Mouse (Mus musculus): ENCODE data around the gene Dab2. TPM values are rescaled to one million over a fixed set of nuclear protein-coding genes. Genes with fewer than 3 reads are reported as not detected.

Dab2 gene
- total RNA-seq, 2 experiments from 2014 or later: 28.8 to 33.2 TPM

GRCm38 (mm10) chr15:6388631-6389030, 89.0 kb downstream of the Dab2 start:
- intact Hi-C loops (cut with DNase I): loop anchor here (2.0 to 10.0 kb wide), 6 partner anchors 16 to 1274 kb away; partner anchors contain the start of gene Rpl37

DNA sequence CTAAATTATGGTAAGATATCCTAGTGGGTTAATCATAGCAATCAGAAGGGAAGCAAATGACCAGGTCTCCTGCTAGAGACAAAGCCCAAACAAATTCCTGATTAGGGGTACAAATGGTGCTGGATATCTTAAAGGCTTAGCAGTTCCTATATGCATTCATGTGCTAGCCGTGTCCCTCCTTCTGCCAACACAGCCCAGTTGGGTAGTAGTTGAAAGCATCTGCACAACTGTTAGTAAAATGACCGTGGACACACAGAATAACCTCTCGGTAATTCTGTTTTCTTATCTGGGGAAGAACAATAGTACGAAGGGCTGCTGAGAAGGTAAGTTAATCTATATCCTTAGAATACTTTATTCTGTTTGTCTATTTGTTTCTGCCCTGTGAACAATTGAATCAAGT, 90.5 kb downstream of the Dab2 start:
- DNase-seq: no peak
- intact Hi-C loops (cut with DNase I): no loop called here

More at GRCm38 (mm10) chr15:6388631-6389030, 89.0 kb downstream of the Dab2 start:
- no peak for DNase-seq

GRCm38 (mm10) chr15:6390657-6391056, 91.1 kb downstream of the Dab2 start:
- intact Hi-C loops (cut with DNase I): no loop called here
- DNase-seq: peak; percentile 68 to 69

GRCm38 (mm10) chr15:6391886-6392285, 92.3 kb downstream of the Dab2 start:
- intact Hi-C loops (cut with DNase I): no loop called here

GRCm38 (mm10) chr15:6393624-6394023, 94.0 kb downstream of the Dab2 start:
- intact Hi-C loops (cut with DNase I): no loop called here
- no peak for DNase-seq

More at GRCm38 (mm10) chr15:6391886-6392285, 92.3 kb downstream of the Dab2 start:
- no peak for DNase-seq

DNA sequence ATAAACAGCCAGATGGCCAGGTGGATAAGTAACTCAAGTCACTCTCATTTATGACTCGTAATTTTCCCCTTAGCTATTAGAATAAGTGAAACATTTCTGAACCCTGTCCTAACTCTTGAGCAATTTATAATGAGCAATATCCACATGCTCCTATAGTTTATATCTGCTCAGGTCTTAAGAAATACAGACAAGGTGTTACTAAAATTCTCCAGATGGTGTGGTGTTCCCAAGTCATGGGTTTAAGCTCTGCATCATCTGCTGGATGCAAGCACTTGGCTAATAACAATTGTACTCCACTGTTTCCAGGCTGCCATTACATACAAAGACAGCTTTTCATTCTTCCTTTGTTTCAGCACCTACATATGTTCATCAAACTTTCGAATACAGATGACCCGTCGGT, 98.6 kb downstream of the Dab2 start:
- intact Hi-C loops (cut with DNase I): no loop called here

DNA sequence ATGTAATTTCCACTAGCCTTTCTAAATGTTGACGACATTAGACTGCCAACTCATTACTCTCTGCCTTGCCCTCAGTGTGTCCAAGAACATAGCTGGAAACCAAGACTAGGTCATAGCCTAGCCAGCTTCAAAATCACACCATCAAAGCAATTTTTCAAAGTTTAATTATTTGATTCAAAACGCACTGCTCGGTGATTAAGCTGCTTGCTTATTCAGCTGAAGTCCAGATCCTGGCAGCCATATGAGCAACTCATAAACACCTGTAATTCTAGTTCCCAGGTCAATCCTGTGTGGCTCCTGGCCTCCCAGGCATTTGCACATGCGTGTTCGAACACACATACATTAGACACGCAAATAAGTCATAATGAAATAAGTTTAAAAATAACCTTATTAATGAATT, 99.3 kb downstream of the Dab2 start:
- no peak for DNase-seq
- intact Hi-C loops (cut with DNase I): no loop called here

More for the DNA sequence above, 98.6 kb downstream of the Dab2 start:
- no peak for DNase-seq

- intact Hi-C loops (cut with DNase I): no loop called here
- DNase-seq: no peak
Measured at GRCm38 (mm10) chr15:6400115-6400514, 100.5 kb downstream of the Dab2 start.

- no peak for DNase-seq
- intact Hi-C loops (cut with DNase I): no loop called here
Measured at GRCm38 (mm10) chr15:6402433-6402832, 102.8 kb downstream of the Dab2 start.

DNA sequence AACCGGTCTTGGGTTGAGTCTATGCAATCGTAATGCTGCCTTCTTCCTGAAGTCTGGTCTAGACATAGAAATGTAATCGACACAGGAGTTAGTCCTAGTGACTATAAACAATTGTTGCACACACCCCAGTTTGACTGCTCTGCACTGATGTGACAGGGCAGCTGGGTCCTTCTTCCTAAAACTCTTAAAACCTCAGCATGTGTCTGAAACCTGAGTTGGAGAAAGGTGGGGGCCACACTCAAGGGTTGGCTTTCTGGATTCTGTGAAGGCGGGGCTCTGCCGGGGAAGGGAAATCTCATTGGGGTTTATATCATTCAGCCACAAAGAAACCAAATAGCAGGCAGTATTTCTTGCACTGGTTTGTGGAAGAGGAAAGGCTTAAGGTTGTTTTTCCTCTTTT, 104.6 kb downstream of the Dab2 start:
- intact Hi-C loops (cut with DNase I): loop anchor here (2.0 kb wide), 1 partner anchor 15 kb away; no protein-coding TSS in a partner anchor
- no peak for DNase-seq

DNA sequence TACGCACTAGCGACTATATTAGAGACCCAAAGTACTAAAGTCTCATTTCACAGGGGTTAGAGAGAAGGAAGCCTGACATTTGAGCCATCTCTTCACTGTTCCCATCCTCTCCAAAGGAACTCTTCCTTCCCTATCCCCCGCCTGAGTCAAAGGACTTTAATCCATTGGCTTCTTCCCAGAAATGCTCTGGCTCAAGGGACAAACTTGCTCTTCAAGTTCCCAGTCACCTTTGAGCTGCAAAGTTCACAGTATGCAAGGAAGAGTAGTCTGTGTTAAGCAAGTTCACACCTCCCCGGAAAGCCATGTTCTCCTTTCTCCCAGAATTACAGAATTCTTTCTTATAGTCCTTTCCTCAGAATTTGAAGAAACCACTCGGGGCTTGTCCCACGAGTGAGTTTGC, 107.2 kb downstream of the Dab2 start:
- no peak for DNase-seq
- intact Hi-C loops (cut with DNase I): no loop called here

- DNase-seq: no peak
- intact Hi-C loops (cut with DNase I): no loop called here
Measured at GRCm38 (mm10) chr15:6409031-6409430, 109.4 kb downstream of the Dab2 start.

GRCm38 (mm10) chr15:6410161-6410560, 110.6 kb downstream of the Dab2 start:
- intact Hi-C loops (cut with DNase I): no loop called here

DNA sequence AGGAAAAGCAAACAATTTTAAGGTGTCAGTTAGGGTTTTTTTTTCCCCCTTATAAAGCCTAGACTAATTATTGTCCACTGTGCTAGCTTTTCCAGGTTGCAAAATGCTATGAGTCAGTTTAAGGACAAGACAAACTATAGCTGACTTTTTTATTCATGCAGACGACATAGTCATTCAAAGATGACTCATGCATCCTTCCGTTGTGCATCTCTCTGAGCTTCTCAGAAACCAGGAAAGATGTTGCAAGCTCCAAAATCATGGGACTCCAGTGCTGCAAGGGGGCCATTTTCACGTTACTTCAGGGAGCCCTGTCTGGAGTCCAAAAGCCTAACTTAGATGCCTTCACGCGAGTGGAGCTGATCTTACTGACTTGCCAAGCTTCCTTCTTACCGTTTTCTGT, 111.7 kb downstream of the Dab2 start:
- no peak for DNase-seq
- intact Hi-C loops (cut with DNase I): no loop called here

More at GRCm38 (mm10) chr15:6410161-6410560, 110.6 kb downstream of the Dab2 start:
- DNase-seq: no peak

- DNase-seq: no peak
- intact Hi-C loops (cut with DNase I): no loop called here
Measured at GRCm38 (mm10) chr15:6415317-6415716, 115.7 kb downstream of the Dab2 start.

DNA sequence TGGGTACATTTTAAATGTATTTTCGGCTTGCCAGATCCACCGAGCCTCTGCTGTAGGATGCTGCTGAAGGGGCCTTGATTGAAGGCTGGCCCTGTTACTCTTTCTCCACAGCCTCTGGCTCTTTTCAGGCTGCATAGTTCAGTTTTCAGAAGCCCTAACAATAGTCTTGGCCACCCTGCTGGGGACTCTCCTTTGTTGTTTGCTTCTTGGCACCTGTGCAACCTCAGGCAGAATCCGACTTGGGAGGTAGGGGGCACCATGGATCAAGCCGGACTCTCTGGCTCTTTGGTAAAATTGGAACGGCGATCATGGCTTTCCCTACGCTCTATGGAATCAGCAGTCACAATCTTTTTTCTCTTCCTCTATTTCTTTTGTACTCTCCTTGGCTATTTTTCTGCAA, 132.2 kb downstream of the Dab2 start:
- DNase-seq: no peak
- intact Hi-C loops (cut with DNase I): no loop called here

DNA sequence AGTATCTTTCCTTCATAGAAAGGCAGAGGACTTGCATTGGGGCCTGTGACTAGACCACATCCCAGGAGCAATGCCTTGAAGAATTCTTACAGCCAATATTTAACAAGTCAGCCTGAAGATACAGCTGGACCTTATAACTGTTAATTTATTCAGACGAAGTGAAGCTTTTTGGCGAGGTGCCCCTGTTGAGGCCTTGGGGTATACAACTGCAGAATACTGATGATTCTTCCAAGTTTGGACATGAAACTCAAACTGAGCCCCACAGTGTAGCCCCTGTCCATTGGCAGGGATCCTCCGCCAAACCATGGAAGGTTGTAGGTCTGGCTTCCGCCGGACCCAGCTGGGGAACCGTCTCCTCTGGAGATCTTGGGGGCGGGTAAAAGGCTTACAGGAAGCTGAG, 132.8 kb downstream of the Dab2 start:
- intact Hi-C loops (cut with DNase I): no loop called here

DNA sequence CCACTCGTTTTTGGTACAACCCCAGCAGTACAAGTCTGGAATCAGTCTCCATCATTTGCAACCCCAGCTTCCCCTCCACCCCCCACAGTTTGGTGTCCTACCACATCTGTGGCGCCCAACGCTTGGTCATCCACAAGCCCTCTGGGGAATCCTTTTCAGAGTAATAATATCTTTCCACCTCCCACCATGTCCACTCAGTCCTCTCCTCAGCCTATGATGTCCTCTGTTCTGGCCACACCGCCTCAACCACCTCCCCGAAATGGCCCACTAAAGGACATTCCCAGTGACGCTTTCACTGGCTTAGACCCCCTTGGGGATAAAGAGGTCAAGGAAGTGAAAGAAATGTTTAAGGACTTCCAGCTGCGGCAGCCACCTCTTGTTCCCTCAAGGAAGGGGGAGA, 135.7 kb downstream of the Dab2 start:
- intact Hi-C loops (cut with DNase I): loop anchor here (1.0 to 5.0 kb wide), 3 partner anchors 48 to 197 kb away; no protein-coding TSS in a partner anchor
- no peak for DNase-seq

More for the DNA sequence above, 132.8 kb downstream of the Dab2 start:
- DNase-seq: peak in 1 of 2 experiments; percentile 15

DNA sequence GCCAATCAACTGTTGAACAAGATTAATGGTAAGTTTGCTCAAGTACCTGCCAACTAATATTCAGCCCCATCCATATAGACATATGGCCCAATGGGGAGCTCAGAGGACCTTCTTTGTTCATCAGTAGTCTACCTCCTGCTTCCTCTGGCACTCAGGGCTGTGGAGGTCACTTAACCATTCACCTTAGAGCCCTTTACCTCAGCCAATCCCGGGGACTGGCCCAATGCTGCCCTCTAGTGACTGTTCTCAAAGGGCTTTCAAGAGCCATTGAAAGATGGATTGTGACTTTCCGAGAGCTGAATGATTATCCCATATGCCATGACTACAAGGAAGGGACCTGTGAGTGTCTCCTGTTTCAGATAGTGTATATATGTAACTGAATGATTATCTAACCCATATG, 136.2 kb downstream of the Dab2 start:
- intact Hi-C loops (cut with DNase I): loop anchor here (1.0 to 5.0 kb wide), 3 partner anchors 48 to 197 kb away; no protein-coding TSS in a partner anchor

DNA sequence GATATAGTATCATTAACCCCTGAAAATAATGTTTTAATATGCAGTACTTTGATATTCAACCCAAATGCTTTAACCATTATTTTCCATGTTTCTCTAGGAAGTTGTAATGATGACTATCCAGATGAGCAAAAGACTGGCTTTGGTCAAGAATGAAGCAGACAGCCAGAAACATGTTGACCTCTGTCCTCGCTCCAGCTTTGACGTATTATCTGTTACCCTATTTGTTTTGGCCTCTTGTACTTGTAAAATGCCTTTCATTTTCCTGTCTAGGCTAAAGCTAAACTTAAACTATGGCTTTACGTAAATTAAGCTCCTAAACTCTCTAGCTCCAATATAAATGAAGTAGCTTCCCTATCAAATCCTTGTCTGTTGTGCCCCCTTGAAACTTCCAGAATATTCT, 139.1 kb downstream of the Dab2 start:
- intact Hi-C loops (cut with DNase I): loop anchor here (5.0 kb wide), 2 partner anchors 51 to 129 kb away; no protein-coding TSS in a partner anchor
- no peak for DNase-seq

More for the DNA sequence above, 136.2 kb downstream of the Dab2 start:
- peak; percentile 47 to 51 for DNase-seq

DNA sequence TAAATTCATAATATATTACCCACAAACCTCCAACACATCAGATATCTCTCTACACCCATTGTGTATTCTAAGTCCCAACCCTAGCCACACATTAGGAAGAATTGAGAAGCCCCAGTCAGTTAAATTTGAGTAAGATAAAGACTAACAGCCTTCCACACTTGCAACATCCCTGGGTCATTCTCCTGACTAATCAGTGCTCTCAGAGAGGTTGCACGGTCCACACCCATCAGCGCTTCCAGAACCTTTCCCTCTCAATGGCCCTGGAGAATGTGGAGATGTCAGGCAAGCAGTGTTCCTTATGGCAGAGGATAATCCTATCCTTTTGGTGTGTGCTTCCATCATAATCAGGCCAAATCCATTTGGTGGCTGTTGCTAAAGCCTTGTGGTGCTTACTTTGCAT, 144.9 kb downstream of the Dab2 start:
- intact Hi-C loops (cut with DNase I): no loop called here
- no peak for DNase-seq

GRCm38 (mm10) chr15:6445135-6445534, 145.5 kb downstream of the Dab2 start, which contains the start of gene C9:
TSS of gene C9 (plus strand) at chr15:6445327.
- intact Hi-C loops (cut with DNase I): no loop called here
- DNase-seq: no peak

- intact Hi-C loops (cut with DNase I): no loop called here
- DNase-seq: no peak
Measured at GRCm38 (mm10) chr15:6446181-6446580, 146.6 kb downstream of the Dab2 start.

All from heart, postnatal 36 days (tissue).